Mouse (Mus musculus) kidney, adult 2 months (tissue): Measurements from ENCODE around the gene Nemp1.

Experiments used
- CTCF ChIP-seq: fragments of 200-500 bp; conservative IDR thresholded peaks from 2 replicates; pipeline ENCODE4 v1.5.1; 2011; ENCODE audit warnings: low read depth, mild to moderate bottlenecking, control low read depth, low read length, moderate library complexity, mixed read lengths; ENCODE audit not compliant: insufficient read depth, insufficient read length
- POLR2A ChIP-seq: fragments of 200-500 bp; IDR thresholded peaks from one replicate; pipeline ENCODE4 v1.6.1; 2011; ENCODE audit warnings: low read depth, low read length, control low read depth

GRCm38 (mm10) chr10:127643553-127644238, 23.0 kb upstream of the Nemp1 start:
- no peak for TF ChIP-seq CTCF
- no peak for TF ChIP-seq POLR2A
